ENCODE assay signal across 14 mouse cellular contexts in genomic region chr2:50885924-50886315, GRCm38 (mm10).
DNase-seq lines count a peak whose midpoint lies in the region; ATAC-seq lines count a peak whose summit lies in the region.
"Had no signal": no experiment of that assay in that cellular context is flagged by ENCODE, and none has a peak within 500 bp of the region (broad histone marks: within the 10 kb centered on the region; RNA-seq: fewer than 3 reads in every experiment).

No protein-coding gene starts in this region.

- peak; percentile 7 for DNase-seq in left cerebral cortex, postnatal 4 days
- DNase-seq in left cerebral cortex, postnatal 36 days (ENCODE audit: low spot score in 2 of 2), result no peak
- peak; percentile 17 for DNase-seq in embryo, embryonic 10.5 days (ENCODE audit: low spot score)
- peak; percentile 32 for DNase-seq in limb, embryonic 11.5 days (ENCODE audit: low spot score)
- no peak for DNase-seq in layer of hippocampus, postnatal 25 days (ENCODE audit: extremely low spot score in 1 of 2, low spot score in 1 of 2)
- no peak for DNase-seq in layer of hippocampus, adult 9-11 months
- DNase-seq: adrenal gland, postnatal 25 days; cerebellum, adult 18-20 months; gastrocnemius, postnatal 36 days; right cerebral cortex, postnatal 4 days had no signal

- WGBS in embryonic facial prominence, embryonic 13.5 days, result 6% methylated on average over 7 of the region's 7 CpGs
- WGBS in limb, embryonic 11.5 days, result 34% methylated on average over 7 of the region's 7 CpGs

- no peak overlapping the region for H3K4me3 ChIP-seq in embryonic facial prominence, embryonic 13.5 days
- H3K4me3 ChIP-seq in limb, embryonic 11.5 days (ENCODE audit: low read depth, low read length), result no peak overlapping the region
- H3K4me3 ChIP-seq: intestine, embryonic 15.5 days; limb, embryonic 12.5 days had no signal

- H3K4me1 ChIP-seq in embryonic facial prominence, embryonic 13.5 days, result peaks cover 27% of the 10 kb centered on the region
- H3K4me1 ChIP-seq in limb, embryonic 11.5 days (ENCODE audit: control insufficient read depth, insufficient read depth, low read length), result peaks cover 8% of the 10 kb centered on the region; the same call in 1 of the 2 replicates

- H3K4me2 ChIP-seq in embryonic facial prominence, embryonic 13.5 days, result 0 out of 2 replicates have a peak overlapping the region, but pooled peaks have one; percentile 11
- no peak overlapping the region for H3K4me2 ChIP-seq in limb, embryonic 11.5 days (ENCODE audit: low read depth, severe bottlenecking)
- H3K4me2 ChIP-seq: intestine, embryonic 15.5 days; limb, embryonic 12.5 days had no signal

- no peaks in the 10 kb centered on the region for H3K9me3 ChIP-seq in embryonic facial prominence, embryonic 13.5 days
- no peaks in the 10 kb centered on the region for H3K9me3 ChIP-seq in limb, embryonic 11.5 days (ENCODE audit: control insufficient read depth, low read length)
- H3K9me3 ChIP-seq: intestine, embryonic 15.5 days; limb, embryonic 12.5 days had no signal

- peak overlapping the region; percentile 74 for H3K27ac ChIP-seq in embryonic facial prominence, embryonic 13.5 days
- H3K27ac ChIP-seq in limb, embryonic 11.5 days (replicated peaks; ENCODE audit: low read depth, low read length), result no peak overlapping the region
- H3K27ac ChIP-seq: intestine, embryonic 15.5 days; limb, embryonic 12.5 days had no signal

- intact Hi-C loops in left cerebral cortex, postnatal 4 days (cut with DNase I), result no loop called here
- intact Hi-C loops in left cerebral cortex, postnatal 36 days (cut with DNase I), result no loop called here

- no peak overlapping the region for H3K9ac ChIP-seq in embryonic facial prominence, embryonic 13.5 days
- H3K9ac ChIP-seq in limb, embryonic 11.5 days (ENCODE audit: low read length), result no peak overlapping the region
- H3K9ac ChIP-seq: intestine, embryonic 15.5 days; limb, embryonic 12.5 days had no signal

- ATAC-seq in embryonic facial prominence, embryonic 13.5 days (ENCODE audit: insufficient number of reproducible peaks, insufficient read depth, low FRiP score, low TSS enrichment, low read depth), result peak; percentile 71
- no peak for ATAC-seq in limb, embryonic 11.5 days (ENCODE audit: insufficient number of reproducible peaks, low FRiP score, low TSS enrichment, low read depth)
- ATAC-seq: lung, postnatal 0 days had no signal

- H3K36me3 ChIP-seq in embryonic facial prominence, embryonic 13.5 days, result no peaks in the 10 kb centered on the region
- H3K36me3 ChIP-seq in limb, embryonic 11.5 days (ENCODE audit: control insufficient read depth, insufficient read depth, low read length), result no peaks in the 10 kb centered on the region
- H3K36me3 ChIP-seq: intestine, embryonic 15.5 days; limb, embryonic 12.5 days had no signal

- no peaks in the 10 kb centered on the region for H3K27me3 ChIP-seq in embryonic facial prominence, embryonic 13.5 days
- no peaks in the 10 kb centered on the region for H3K27me3 ChIP-seq in limb, embryonic 11.5 days (ENCODE audit: control insufficient read depth, insufficient read depth, low read length)
- H3K27me3 ChIP-seq: intestine, embryonic 15.5 days; limb, embryonic 12.5 days had no signal

Comparison
In these comparisons a context has a peak if more than half of its experiments do, and no peak if none do; other contexts are left out.
1. DNase-seq: peak in left cerebral cortex, postnatal 4 days (single experiment), embryo, embryonic 10.5 days (single experiment) and limb, embryonic 11.5 days (single experiment); none in left cerebral cortex, postnatal 36 days (0 of 2), layer of hippocampus, postnatal 25 days (0 of 2) and layer of hippocampus, adult 9-11 months (single experiment).